Mouse (Mus musculus) left cerebral cortex, adult 2 months (tissue): ENCODE results near the gene Fam71b. TPM values are rescaled to one million over a fixed set of nuclear protein-coding genes. Genes with fewer than 3 reads are reported as not detected.

Source experiments
- DNase-seq, 2 experiments: peaks; one replicate each; pipeline ENCODE4 v3.0.0; 2021 to 2022; ENCODE audit warnings: low spot score in 2 of 2, mixed read lengths in 1 of 2; ENCODE audit errors: extremely low spot score in 1 of 2
- H3K27ac ChIP-seq: fragments of 200-600 bp; 2 replicates; pipeline ENCODE4 v1.8.1; 2022
- H3K4me3 ChIP-seq: fragments of 200-600 bp; 2 replicates; pipeline ENCODE4 v1.8.1; 2022
- CTCF ChIP-seq: fragments of 200-600 bp; IDR thresholded peaks from 2 replicates; pipeline ENCODE4 v1.8.1; 2022; ENCODE audit warnings: antibody characterized with exemption, mild to moderate bottlenecking, moderate library complexity
- intact Hi-C: fragments of 180-260 bp; cut with DNase I; formaldehyde crosslinking; loops from one replicate; pipeline ENCODE4 v1.15.1; 2025
- total RNA-seq, 2 experiments: library from RNA; stranded (reverse); gene quantifications; 2 replicates each; pipeline ENCODE4 v1.2.3; 2021

The Fam71b gene
- total RNA-seq, 2 experiments from 2014 or later, result not detected

DNA sequence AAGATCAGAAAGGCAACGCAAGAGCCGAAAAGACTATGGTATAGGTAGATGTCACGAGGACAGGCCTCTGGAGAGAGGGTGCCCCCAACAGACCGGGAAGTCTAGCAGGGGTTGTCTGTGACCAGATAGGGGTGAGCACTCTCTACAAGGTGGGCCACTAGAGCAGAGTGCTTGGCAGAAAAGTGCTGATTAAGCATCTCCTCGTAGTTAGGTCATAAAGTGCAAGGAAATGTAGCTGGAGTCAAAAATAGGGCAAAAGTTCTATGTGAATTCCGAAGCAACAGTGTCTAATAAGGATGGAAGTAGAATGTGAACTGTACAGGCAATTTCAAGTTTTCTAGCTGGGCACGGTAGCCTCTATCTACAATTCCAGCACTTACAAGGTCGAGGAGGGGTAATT is 25.1 kb upstream of the Fam71b start:
- intact Hi-C loops, result no loop called here
- DNase-seq, result no peak
- H3K27ac ChIP-seq, result no peak overlapping the region
- H3K4me3 ChIP-seq, result no peak overlapping the region
- TF ChIP-seq CTCF, result no peak

- DNase-seq, result no peak
- no peak overlapping the region for H3K27ac ChIP-seq
- intact Hi-C loops, result no loop called here
- H3K4me3 ChIP-seq, result no peak overlapping the region
- TF ChIP-seq CTCF, result no peak
Measured at GRCm38 (mm10) chr11:46372331-46372953, 23.9 kb upstream of the Fam71b start.

GRCm38 (mm10) chr11:46373071-46374030 is 23.0 kb upstream of the Fam71b start:
- intact Hi-C loops, result no loop called here
- no peak for DNase-seq

GRCm38 (mm10) chr11:46375015-46375414 is 21.3 kb upstream of the Fam71b start:
- TF ChIP-seq CTCF, result no peak
- intact Hi-C loops, result no loop called here
- Histone ChIP-seq H3K27ac (no peak overlapping the region), H3K4me3 (no peak overlapping the region)
- no peak for DNase-seq

More at GRCm38 (mm10) chr11:46373071-46374030, 23.0 kb upstream of the Fam71b start:
- Histone ChIP-seq H3K4me3 (no peak overlapping the region), H3K27ac (no peak overlapping the region)
- no peak for TF ChIP-seq CTCF

DNA sequence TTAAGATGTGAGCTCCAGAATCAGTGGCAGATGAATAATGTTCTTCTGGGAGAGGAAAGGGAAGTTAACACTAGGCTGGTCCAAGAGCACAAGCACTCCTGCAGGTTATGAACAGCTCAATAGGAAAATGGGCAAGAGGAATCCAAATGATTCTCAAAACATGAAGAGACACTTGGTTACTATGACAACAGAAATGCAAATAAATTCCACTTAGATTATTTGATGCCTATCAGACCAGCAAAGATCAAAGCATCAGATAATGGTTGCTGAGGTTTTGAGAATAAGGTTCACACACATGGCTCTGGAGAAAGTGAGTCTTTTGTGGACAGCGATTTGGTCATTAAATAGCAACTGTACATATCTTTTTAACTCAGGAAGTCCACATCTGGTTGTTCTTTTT is 19.0 kb upstream of the Fam71b start:
- intact Hi-C loops, result no loop called here
- no peak overlapping the region for H3K27ac ChIP-seq
- TF ChIP-seq CTCF, result no peak
- DNase-seq, result no peak
- no peak overlapping the region for H3K4me3 ChIP-seq

GRCm38 (mm10) chr11:46377819-46378782 is 18.3 kb upstream of the Fam71b start:
- Histone ChIP-seq H3K4me3 (no peak overlapping the region), H3K27ac (no peak overlapping the region)
- no peak for DNase-seq
- intact Hi-C loops, result no loop called here
- TF ChIP-seq CTCF, result no peak

DNA sequence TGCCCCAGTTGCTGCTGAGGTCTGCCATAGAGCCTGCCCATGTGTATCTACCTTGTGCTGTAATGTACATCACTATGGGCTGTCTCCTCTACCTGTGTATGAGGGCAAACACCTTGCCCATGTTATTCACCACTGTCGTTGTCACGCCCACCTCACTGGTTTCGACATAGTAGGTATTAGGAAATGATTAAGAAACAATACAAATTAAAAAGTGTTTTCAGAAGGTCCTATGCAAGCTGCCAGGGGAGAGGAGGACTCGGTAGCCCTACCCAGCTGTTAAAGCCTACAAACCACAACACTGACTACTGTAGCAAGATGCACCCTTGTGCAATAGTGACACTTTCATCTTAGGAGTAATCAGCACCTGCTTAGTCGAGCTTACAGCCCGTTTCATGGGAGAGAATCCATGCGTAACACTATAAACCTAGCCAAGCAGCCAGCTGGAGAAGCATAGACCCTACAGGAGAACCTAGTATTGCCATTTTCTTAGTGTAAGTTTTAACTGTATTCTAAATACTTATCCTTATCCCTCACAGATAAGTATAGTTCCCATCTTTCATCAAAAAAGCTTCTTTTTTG is 16.2 kb upstream of the Fam71b start:
- no peak for DNase-seq
- no peak for TF ChIP-seq CTCF
- intact Hi-C loops, result no loop called here
- Histone ChIP-seq H3K27ac (no peak overlapping the region), H3K4me3 (no peak overlapping the region)

- no peak overlapping the region for H3K27ac ChIP-seq
- intact Hi-C loops, result no loop called here
- no peak for TF ChIP-seq CTCF
- H3K4me3 ChIP-seq, result no peak overlapping the region
- no peak for DNase-seq
Measured at GRCm38 (mm10) chr11:46382466-46382865, 13.9 kb upstream of the Fam71b start.

- Histone ChIP-seq H3K27ac (no peak overlapping the region), H3K4me3 (no peak overlapping the region)
- TF ChIP-seq CTCF, result no peak
- DNase-seq, result no peak
- intact Hi-C loops, result no loop called here
Measured at GRCm38 (mm10) chr11:46384925-46385324, 11.4 kb upstream of the Fam71b start.

- H3K27ac ChIP-seq, result no peak overlapping the region
- no peak for DNase-seq
- intact Hi-C loops, result no loop called here
- H3K4me3 ChIP-seq, result no peak overlapping the region
- TF ChIP-seq CTCF, result no peak
Measured at GRCm38 (mm10) chr11:46386556-46386955, 9.8 kb upstream of the Fam71b start.

DNA sequence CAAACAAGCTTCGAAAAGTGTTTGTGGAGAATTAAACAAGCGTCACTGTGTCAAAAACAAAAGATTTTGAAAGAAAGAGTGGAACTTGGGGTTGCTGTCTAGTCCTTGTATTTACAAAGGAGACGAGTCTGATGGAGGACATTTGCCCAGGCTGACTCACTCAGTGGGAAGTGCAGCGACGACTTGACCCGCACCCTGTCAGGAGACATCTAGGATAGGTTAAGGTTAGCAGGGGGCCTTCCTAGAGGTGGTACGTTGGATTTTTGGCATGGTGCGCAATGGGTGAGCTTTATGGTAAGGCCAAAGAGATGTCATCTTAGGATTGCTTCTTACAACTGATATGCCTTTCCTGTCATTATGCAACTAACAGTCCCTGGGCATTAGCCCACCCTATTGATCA is 9.3 kb upstream of the Fam71b start:
- TF ChIP-seq CTCF, result no peak
- Histone ChIP-seq H3K27ac (no peak overlapping the region), H3K4me3 (no peak overlapping the region)
- no peak for DNase-seq
- intact Hi-C loops, result no loop called here
